Mouse (Mus musculus) hindbrain, embryonic 11.5 days (tissue): Measurements from ENCODE around the gene Gm5891. TPM values are rescaled to one million over a fixed set of nuclear protein-coding genes. Genes with fewer than 3 reads are reported as not detected.
"Not testable (repeated sequence)": the region's sequence is repeated elsewhere in the genome, so short reads cannot be mapped to it uniquely, and the experiment has no call there.

Source experiments
- ATAC-seq: fragments of 200-750 bp; cut with Nextera tagmentation; 2 replicates; pipeline ENCODE4 v1.8.0; 2017; ENCODE audit warnings: mild to moderate bottlenecking, moderate TSS enrichment, moderate library complexity; ENCODE audit not compliant: low FRiP score
- DNase-seq: peaks from one replicate; pipeline ENCODE4 v3.0.0-alpha.2; 2015; ENCODE audit warnings: low spot score
- H3K27ac ChIP-seq: fragments of 300-500 bp; sonication (generic); 2 replicates; pipeline ENCODE4 v1.5.1; 2014; ENCODE audit warnings: mild to moderate bottlenecking, low read depth, low read length
- H3K27me3 ChIP-seq: fragments of 300-500 bp; sonication (generic); 2 replicates; pipeline ENCODE4 v1.6.1; 2014; ENCODE audit warnings: mild to moderate bottlenecking, low read length, moderate library complexity, mixed read lengths; ENCODE audit not compliant: control insufficient read depth, insufficient read depth
- H3K36me3 ChIP-seq: fragments of 300-500 bp; sonication (generic); 2 replicates; pipeline ENCODE4 v1.6.1; 2014; ENCODE audit warnings: mild to moderate bottlenecking, low read length, moderate library complexity, mixed read lengths; ENCODE audit not compliant: control insufficient read depth, insufficient read depth
- H3K4me1 ChIP-seq: fragments of 300-500 bp; sonication (generic); replicated peaks from 2 replicates; pipeline ENCODE4 v1.6.1; 2014; ENCODE audit warnings: low read length, mixed read lengths; ENCODE audit not compliant: control insufficient read depth, insufficient read depth
- H3K4me2 ChIP-seq: fragments of 300-500 bp; sonication (generic); replicated peaks from 2 replicates; pipeline ENCODE4 v1.6.1; 2014; ENCODE audit warnings: mild to moderate bottlenecking, low read depth, low read length
- H3K4me3 ChIP-seq: fragments of 300-500 bp; sonication (generic); 2 replicates; pipeline ENCODE4 v1.5.1; 2014; ENCODE audit warnings: low read depth, low read length
- H3K9ac ChIP-seq: fragments of 300-500 bp; sonication (generic); 2 replicates; pipeline ENCODE4 v1.6.1; 2014; ENCODE audit warnings: low read depth, low read length
- H3K9me3 ChIP-seq: fragments of 300-500 bp; sonication (generic); 2 replicates; pipeline ENCODE4 v1.6.1; 2016; ENCODE audit warnings: low read length; ENCODE audit not compliant: control insufficient read depth
- WGBS: fragments of 180-500 bp; shearing (Covaris S2); extraction: QIAGEN DNeasy Blood & Tissue Kit; methylation state at CpG from one replicate; pipeline ENCODE4 v1.1.7; 2014; 5-methylcytosine and 5-hydroxymethylcytosine counted together
- polyA plus RNA-seq: library from polyadenylated mRNA; unstranded; fragments of >200 nt; fragmentation: Nextera tagmentation; extraction: Ambion mirVana; gene quantifications from 2 replicates; pipeline ENCODE4 v1.2.1, GENCODE M21; 2014

Gm5891 gene
- not detected in 2 replicates for polyA plus RNA-seq

DNA sequence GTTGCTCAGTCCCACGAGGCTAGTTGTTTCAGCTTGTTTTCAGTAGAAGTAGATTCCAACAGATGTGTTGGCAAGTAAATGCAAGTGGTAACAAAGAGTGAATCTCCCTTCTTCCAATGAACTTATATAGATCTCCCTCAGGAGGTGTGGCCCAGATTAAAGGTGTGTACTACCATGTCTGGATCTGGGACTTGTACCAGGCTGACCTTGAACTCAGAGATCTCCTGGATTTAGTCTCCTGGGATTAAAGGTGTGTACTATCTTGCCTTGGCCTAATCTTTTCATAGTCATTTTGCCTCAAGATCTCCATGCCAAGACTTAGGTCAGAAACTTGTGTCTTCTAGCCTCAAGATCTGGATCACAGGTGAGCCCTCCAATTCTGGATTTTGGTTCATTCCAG lies at the start of gene Gm5891:
Gm5891 (minus strand) TSS at position 101 of the 400 bp plus-strand sequence.
- H3K9ac ChIP-seq, H3K4me2 ChIP-seq, H3K36me3 ChIP-seq, DNase-seq, H3K4me3 ChIP-seq, H3K9me3 ChIP-seq, H3K27me3 ChIP-seq, H3K4me1 ChIP-seq, H3K27ac ChIP-seq, ATAC-seq: not testable (repeated sequence)
- no CpG with 5 or more reads among the region's 1 CpGs for WGBS

Other genes with a start within 250 kb of the Gm5891 start
- not detected in 2 replicates for gene Gm4175, start 159.8 kb downstream of the Gm5891 start, polyA plus RNA-seq
- gene Gm4177, start 124.6 kb downstream of the Gm5891 start, polyA plus RNA-seq: not detected in 2 replicates
- gene Vmn1r135, start 88.9 kb downstream of the Gm5891 start, polyA plus RNA-seq: not detected in 2 replicates
- gene Gm5725, start 77.0 kb downstream of the Gm5891 start, polyA plus RNA-seq: not detected in 2 replicates
- not detected in 2 replicates for gene Vmn1r137, start 73.3 kb upstream of the Gm5891 start, polyA plus RNA-seq
- gene Vmn1r138, start 107.6 kb upstream of the Gm5891 start, polyA plus RNA-seq: not detected in 2 replicates
- gene Gm6176, start 135.0 kb upstream of the Gm5891 start, polyA plus RNA-seq: not detected in 2 replicates
- not detected in 2 replicates for gene Vmn1r139, start 147.8 kb upstream of the Gm5891 start, polyA plus RNA-seq
- not detected in 2 replicates for gene Gm16451, start 197.0 kb upstream of the Gm5891 start, polyA plus RNA-seq
- gene Gm10666, start 213.4 kb upstream of the Gm5891 start, polyA plus RNA-seq: not detected in 2 replicates
- not detected in 2 replicates for gene Vmn1r142, start 242.7 kb upstream of the Gm5891 start, polyA plus RNA-seq